Mouse (Mus musculus) heart, adult 11 months (tissue): ENCODE measurements around the gene Cpt1b.

Source experiments
- DNase-seq: peaks from one replicate; pipeline ENCODE4 v3.0.0; 2022

The Cpt1b gene

GRCm38 (mm10) chr15:89425711-89426121 lies at the start of gene Cpt1b:
Cpt1b (minus strand) TSS chr15:89425863.
- DNase-seq = peak; percentile 98

DNA sequence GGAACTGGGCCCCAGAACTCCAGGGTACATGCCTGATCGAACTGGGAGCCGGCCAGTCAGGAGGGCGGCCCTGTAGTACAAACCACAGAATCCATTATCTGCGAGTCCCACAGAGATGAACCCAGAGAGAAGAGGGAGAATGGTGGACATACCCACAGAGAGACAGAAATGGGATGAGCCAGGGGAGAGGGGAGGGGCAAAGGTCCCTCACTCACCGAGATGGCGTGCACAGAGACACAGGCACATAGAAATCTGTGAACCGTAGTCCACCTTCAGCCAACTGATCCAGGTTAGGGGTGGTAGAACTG lies 49.6 kb upstream of the Cpt1b start:
- DNase-seq = peak; percentile 95

DNA sequence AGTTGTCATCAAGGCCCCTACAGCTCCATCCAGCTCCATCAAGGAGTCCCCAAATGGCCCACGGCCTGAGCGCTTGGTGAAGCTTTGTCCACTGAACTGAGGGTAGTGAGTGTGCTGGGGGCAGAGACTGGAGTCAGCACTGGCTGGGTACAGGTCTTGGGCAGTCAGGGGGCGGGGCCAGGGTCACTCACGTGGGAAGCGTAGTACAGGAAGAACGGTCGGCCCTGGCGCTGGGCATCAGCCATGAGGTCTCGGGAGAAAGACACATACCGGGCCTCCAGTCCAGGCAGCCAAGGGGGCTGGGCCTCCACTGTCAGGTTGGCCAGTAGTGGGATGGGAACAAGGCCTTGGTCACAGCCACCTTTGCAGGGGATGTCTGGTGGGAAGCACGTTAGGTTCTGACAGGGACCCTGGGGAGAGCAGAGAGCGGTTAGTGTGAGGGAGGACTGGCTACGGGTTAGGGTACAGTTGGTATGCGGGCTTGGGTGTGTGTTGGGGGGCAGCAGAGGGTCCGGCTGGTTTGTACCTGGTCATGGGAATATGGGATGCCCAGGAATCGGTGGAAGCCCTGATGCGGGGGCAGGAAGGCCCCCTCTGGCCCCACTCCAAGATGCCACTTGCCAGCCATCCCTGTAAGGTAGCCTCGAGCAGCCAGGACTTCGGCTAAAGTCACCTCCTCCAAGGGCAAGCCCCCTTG lies 49.1 kb upstream of the Cpt1b start:
- DNase-seq = peak; percentile 94

DNA sequence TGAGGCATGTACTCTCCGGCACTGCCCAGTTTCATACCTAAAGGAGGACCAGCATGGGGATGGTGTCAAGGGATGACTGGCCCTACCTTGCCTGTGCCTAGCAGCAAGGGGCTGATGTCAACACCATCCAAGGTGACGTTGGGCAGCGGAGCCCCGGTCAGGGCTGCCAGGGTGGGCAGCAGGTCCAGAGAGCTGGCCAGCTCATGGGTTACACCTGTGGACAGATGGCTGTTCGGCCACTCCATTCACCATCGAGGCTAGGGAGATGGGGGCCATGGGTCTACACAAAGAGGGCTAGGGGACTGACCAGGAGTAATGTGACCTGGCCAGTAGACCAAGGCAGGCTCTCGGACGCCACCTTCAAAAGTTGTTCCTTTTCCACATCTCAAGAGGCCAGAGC lies 48.3 kb upstream of the Cpt1b start:
- DNase-seq = peak; percentile 94

DNA sequence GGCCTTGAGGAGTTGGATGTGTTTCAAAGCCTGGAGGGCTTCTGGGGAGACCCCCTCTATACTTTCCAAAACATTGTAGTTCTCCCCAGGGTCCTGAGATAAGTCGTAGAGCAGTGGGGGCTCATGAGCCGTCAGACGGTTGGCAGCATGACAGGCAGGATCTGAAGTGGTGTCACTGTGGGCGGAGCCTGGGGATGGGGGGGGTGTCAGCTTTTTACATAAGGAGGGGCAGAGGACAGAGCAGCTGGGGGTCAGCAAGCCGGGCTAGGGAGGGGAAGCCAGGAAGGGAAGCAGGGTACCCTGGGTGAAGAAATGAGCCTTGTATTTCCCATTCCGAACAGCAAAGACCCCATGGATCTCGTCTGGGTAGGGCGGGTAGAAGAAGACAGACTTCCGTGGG lies 47.7 kb upstream of the Cpt1b start:
- peak; percentile 91 for DNase-seq

GRCm38 (mm10) chr15:89471476-89471875 lies 45.8 kb upstream of the Cpt1b start:
- no peak for DNase-seq

GRCm38 (mm10) chr15:89468577-89468976 lies 42.9 kb upstream of the Cpt1b start:
- DNase-seq = peak; percentile 69

- DNase-seq = peak; percentile 76
Measured at GRCm38 (mm10) chr15:89465052-89465451, 39.4 kb upstream of the Cpt1b start.

DNA sequence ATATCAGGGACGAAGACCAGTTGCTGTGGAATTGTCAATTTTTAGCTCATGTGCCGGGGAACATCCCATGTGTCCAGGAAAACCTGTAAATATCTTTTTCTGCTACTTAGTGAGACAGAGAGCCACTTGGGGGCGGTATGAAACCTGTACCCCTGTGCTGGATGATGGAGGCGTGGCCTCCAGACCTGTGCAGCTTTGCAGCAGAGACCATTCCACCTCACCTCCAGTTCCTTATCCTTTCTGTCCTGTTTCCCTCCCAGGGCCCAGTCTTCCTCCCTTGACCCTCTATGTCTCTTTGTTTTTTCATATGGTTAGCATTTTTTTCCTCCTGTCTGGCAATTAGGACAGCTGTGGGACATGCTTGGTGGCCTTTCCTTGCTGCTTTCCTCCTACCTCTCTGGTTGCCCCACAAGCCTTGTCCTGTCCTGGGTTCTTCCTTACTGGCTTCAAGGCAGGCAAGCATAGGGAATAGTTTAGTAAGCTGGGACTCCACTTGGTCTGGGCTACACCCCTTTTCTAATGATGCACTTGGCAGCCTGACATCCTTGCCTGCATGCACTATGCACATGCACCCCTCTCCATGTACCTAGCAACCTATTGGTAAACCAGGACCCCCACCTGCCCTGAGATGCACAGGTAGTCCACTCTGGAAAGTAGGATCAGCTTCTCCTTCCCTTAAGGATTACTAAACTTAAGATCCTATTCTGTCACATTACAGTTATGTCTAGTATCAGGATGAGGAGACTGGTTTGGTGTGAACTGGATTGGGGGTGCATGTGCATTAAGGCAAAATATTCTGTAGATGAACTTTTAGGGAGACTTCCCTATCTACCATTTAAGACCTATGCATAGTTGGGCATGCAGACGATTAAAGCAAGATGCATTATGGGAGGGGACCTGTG lies 37.9 kb upstream of the Cpt1b start:
- DNase-seq = peak; percentile 88

DNA sequence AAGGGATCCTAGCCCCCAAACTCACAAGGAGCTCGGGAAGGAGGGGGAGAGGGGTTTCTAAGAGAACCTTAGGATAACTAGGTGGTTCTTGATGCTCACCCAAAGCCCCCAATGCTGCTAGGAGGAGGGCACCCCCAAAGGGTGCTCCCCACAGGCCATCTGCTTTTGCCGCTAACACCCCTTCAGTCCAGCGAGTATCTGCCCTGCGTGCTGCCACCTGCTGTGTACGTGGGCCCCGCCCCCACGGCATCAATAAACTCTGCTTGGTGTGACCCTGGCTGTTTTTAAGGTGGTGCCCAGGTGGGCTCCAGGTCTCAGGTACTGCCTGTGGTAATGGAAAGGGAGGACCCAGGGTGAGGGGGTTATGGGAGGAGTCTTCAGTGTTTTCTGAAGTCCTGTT lies 36.5 kb upstream of the Cpt1b start:
- DNase-seq = peak; percentile 71

DNA sequence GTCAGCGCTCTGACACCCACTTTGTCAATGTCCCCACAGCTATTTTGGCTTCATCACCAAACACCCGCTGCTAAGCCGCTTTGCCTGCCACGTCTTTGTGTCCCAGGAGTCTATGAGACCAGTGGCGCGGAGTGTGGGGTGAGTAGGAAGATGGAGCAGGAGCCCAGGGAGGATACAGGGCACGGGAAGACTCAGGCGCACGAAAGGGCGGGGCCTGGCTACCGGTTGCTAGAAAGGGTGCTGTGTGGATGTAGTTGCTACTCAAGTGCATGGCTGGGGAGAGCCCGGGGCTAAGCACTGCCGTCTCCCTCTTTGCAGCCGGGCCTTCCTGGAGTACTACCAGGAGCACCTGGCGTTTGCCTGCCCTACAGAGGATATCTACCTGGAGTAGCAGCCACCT lies 35.7 kb upstream of the Cpt1b start:
- DNase-seq = peak; percentile 87

- DNase-seq = peak; percentile 77
Measured at GRCm38 (mm10) chr15:89460298-89460697, 34.6 kb upstream of the Cpt1b start.

- DNase-seq = peak; percentile 56
Measured at GRCm38 (mm10) chr15:89459821-89460220, 34.2 kb upstream of the Cpt1b start.

GRCm38 (mm10) chr15:89458942-89459341 lies 33.3 kb upstream of the Cpt1b start:
- peak; percentile 79 for DNase-seq

- DNase-seq = peak; percentile 50
Measured at GRCm38 (mm10) chr15:89455642-89456041, 30.0 kb upstream of the Cpt1b start.

GRCm38 (mm10) chr15:89454857-89455256 lies 29.2 kb upstream of the Cpt1b start:
- DNase-seq = peak; percentile 74

DNA sequence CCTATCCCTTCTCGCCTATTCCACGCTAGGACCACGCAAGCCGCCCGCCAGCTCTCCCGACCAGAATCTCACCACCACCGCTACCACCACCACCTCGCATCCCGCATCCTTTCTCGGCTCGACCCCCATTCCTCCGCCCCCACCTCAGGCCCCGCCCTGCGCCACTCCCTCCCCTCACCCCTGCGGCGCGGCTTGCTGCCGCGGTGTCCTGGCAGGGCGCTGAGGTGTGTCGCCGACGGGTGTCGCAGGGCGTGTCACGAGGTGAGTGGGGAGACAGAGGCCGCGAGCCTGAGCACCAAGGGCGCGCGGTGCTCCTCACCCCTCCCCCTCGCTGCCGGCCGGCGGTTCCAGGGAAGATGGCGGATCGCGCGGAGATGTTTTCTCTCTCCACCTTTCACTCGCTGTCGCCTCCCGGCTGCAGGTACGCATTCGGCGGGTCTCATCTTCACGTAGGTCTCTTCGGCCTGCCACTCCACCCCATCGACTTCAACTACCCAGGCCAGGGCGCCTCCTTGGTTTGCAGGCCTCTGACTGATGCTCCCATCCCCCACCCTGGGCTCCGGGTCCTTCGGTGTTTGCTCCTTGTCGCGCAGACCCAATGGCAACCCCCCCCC lies 28.3 kb upstream of the Cpt1b start, which contains the start of gene Mapk8ip2:
TSS of gene Mapk8ip2 (plus strand) at position 49 of the 614 bp plus-strand sequence.
- DNase-seq = peak; percentile 87

- DNase-seq = peak; percentile 92
Measured at GRCm38 (mm10) chr15:89452906-89453864, 27.5 kb upstream of the Cpt1b start.

DNA sequence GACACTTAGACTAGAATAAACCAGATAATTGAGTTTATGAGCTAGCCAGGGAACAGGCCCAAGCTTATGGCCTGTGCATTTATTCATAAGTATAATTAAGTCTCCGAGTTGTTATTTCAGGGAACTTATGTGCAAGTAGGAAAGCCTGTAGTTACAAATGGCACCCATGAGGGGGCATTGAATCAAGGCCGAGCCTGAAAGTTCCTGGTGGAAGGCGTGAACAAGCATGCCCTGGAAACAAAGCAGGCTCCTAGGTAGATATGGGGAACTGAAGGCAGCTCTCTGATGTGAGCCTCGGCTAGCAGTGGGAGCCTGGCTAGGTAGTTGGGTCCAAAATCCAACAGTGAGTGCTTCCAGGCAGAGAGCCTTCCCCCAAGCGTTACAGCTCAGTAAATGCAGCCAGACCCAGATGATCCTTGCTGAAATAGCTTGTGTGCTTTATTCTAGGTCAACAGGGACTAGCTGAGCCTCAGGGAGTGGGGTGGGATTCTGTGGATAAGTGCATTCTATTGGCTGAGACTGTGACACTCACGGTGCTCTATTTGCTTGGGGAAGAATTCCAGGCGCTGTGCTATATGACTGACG lies 16.9 kb upstream of the Cpt1b start:
- DNase-seq = peak; percentile 72

DNA sequence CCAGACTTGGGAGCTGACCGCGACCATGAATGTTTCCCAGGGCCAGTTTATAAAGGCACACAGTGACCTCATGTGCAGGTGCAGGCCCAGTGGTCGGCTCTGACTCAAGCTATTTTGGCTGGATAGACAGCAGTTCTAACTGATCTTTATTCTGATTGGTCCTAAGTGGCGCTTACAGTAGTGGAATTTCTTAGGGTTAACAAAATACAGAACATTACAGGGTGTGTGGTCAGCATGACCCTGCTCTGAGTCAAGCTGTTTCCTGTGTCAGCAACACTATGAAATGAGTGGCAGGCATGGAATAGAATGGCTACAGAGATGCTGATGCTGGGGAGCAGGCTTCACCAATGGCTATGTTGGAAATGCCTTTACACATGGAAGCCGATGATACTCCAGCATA lies 10.2 kb upstream of the Cpt1b start:
- peak; percentile 79 for DNase-seq

DNA sequence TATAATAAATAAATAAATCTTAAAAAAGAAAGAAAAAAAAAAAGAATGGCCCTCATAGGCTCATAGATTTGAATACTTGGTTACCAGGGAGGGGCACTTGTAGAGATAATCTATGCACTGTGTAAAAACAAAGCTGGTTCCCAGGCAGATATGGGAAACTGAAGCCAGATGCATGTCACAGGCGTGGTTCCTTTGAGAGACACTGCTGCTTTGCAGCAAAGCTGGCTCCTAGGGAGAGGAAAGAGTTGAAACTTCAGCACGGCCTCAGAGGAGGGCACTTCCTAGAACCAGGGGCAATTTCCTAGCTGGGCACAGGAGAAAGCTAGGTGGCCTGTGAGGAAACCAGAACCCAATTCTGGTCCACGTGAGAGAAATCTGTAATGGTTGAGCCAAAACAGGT lies 8.5 kb upstream of the Cpt1b start:
- DNase-seq = peak; percentile 73

DNA sequence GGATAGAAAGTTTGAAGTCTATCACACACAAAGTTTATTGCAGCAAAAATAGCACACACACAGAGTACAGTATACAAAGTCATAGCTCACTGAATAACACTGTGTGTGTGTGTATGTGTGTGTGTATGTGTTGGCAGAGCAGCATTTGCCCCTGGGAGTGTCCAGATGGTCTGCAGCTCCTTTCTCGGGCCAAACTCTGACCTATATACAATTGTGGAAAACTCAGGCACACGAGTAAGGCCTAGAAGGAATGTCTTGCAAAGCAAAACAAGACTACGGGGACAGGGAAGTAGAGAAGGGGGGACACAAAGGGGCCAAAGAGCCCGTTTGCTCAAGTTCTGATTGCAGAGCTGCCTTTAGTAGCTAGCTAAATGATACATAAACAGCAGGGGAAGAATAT lies 7.3 kb upstream of the Cpt1b start:
- DNase-seq = peak; percentile 73
